Mouse (Mus musculus): ENCODE data around the gene Fgfr2. TPM values are rescaled to one million over a fixed set of nuclear protein-coding genes. Genes with fewer than 3 reads are reported as not detected.

The Fgfr2 gene
- polyA plus RNA-seq, 1 experiment from 2014 or later: 24.9 TPM

DNA sequence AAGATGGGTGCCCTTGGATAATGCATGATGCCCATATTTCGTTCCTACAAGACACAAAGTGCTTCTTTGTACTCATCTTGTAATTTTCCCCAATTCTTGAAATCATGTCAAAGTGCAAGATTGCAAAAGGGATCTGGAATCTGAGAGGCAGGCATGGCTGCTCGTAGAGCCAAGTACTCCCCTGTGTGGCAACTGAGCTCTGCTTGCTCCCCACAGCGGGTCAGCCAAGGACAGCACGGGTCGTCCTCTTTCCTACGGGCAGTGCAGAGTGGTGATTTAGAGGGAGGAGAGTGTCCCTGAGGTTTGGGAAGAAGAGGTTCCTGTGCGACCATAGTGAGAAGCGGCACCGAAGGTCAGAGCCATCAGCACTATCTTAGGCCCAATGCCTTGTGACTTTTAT, 2748.8 kb downstream of the Fgfr2 start:
- 72% methylated on average over 9 of the region's 9 CpGs for WGBS (ENCODE audit: insufficient replicate concordance)
- Histone ChIP-seq H3K4me3 (ENCODE audit: low read depth, low read length) (no peak overlapping the region), H3K9me3 (replicated peaks; ENCODE audit: control insufficient read depth, low read length) (no peaks in the 10 kb centered on the region), H3K4me1 (ENCODE audit: control insufficient read depth, insufficient read depth, low read length) (no peaks in the 10 kb centered on the region), H3K9ac (ENCODE audit: low read depth, low read length) (no peak overlapping the region), H3K27ac (ENCODE audit: low read depth, low read length) (no peak overlapping the region), H3K36me3 (ENCODE audit: control insufficient read depth, insufficient read depth, low read length) (no peaks in the 10 kb centered on the region), H3K4me2 (no peak overlapping the region), H3K27me3 (ENCODE audit: control insufficient read depth, insufficient read depth, low read length) (no peaks in the 10 kb centered on the region)
- no peak for ATAC-seq (replicated peaks; ENCODE audit: insufficient number of reproducible peaks, low FRiP score, low TSS enrichment)

- peak overlapping the region; percentile 42 for H3K4me2 ChIP-seq
- WGBS (ENCODE audit: insufficient replicate concordance): 46% methylated on average over 24 of the region's 24 CpGs
- H3K4me3 ChIP-seq (ENCODE audit: low read depth, low read length): no peak overlapping the region
- no peak for ATAC-seq (replicated peaks; ENCODE audit: insufficient number of reproducible peaks, low FRiP score, low TSS enrichment)
- no peak overlapping the region for H3K27ac ChIP-seq (ENCODE audit: low read depth, low read length)
- H3K27me3 ChIP-seq (ENCODE audit: control insufficient read depth, insufficient read depth, low read length): no peaks in the 10 kb centered on the region
- no peaks in the 10 kb centered on the region for H3K4me1 ChIP-seq (ENCODE audit: control insufficient read depth, insufficient read depth, low read length)
- H3K36me3 ChIP-seq (ENCODE audit: control insufficient read depth, insufficient read depth, low read length): no peaks in the 10 kb centered on the region
- no peaks in the 10 kb centered on the region for H3K9me3 ChIP-seq (replicated peaks; ENCODE audit: control insufficient read depth, low read length)
- H3K9ac ChIP-seq (ENCODE audit: low read depth, low read length): peak overlapping the region; percentile 36; the same call in 1 of the 2 replicates
These were observed 2754.1 kb downstream of the Fgfr2 start for GRCm38 (mm10) chr7:130368827-130369641.

- ATAC-seq (replicated peaks; ENCODE audit: insufficient number of reproducible peaks, low FRiP score, low TSS enrichment): no peak
- Histone ChIP-seq H3K27ac (ENCODE audit: low read depth, low read length) (no peak overlapping the region), H3K9me3 (replicated peaks; ENCODE audit: control insufficient read depth, low read length) (no peaks in the 10 kb centered on the region), H3K4me1 (ENCODE audit: control insufficient read depth, insufficient read depth, low read length) (no peaks in the 10 kb centered on the region), H3K9ac (ENCODE audit: low read depth, low read length) (peak overlapping the region; percentile 36; the same call in 1 of the 2 replicates), H3K36me3 (ENCODE audit: control insufficient read depth, insufficient read depth, low read length) (no peaks in the 10 kb centered on the region), H3K27me3 (ENCODE audit: control insufficient read depth, insufficient read depth, low read length) (no peaks in the 10 kb centered on the region), H3K4me3 (ENCODE audit: low read depth, low read length) (no peak overlapping the region), H3K4me2 (peak overlapping the region; percentile 42)
- 38% methylated on average over 13 of the region's 13 CpGs for WGBS (ENCODE audit: insufficient replicate concordance)
These were observed 2754.9 kb downstream of the Fgfr2 start for GRCm38 (mm10) chr7:130368036-130368826.

GRCm38 (mm10) chr7:130367222-130368035, 2755.7 kb downstream of the Fgfr2 start:
- H3K27me3 ChIP-seq (ENCODE audit: control insufficient read depth, insufficient read depth, low read length): no peaks in the 10 kb centered on the region
- 44% methylated on average over 12 of the region's 12 CpGs for WGBS (ENCODE audit: insufficient replicate concordance)
- H3K9me3 ChIP-seq (replicated peaks; ENCODE audit: control insufficient read depth, low read length): no peaks in the 10 kb centered on the region
- ATAC-seq (replicated peaks; ENCODE audit: insufficient number of reproducible peaks, low FRiP score, low TSS enrichment): no peak
- no peaks in the 10 kb centered on the region for H3K4me1 ChIP-seq (ENCODE audit: control insufficient read depth, insufficient read depth, low read length)
- H3K9ac ChIP-seq (ENCODE audit: low read depth, low read length): no peak overlapping the region
- no peaks in the 10 kb centered on the region for H3K36me3 ChIP-seq (ENCODE audit: control insufficient read depth, insufficient read depth, low read length)
- H3K27ac ChIP-seq (ENCODE audit: low read depth, low read length): no peak overlapping the region
- no peak overlapping the region for H3K4me2 ChIP-seq
- H3K4me3 ChIP-seq (ENCODE audit: low read depth, low read length): no peak overlapping the region

GRCm38 (mm10) chr7:130365711-130366110, 2757.4 kb downstream of the Fgfr2 start:
- Histone ChIP-seq H3K27ac (ENCODE audit: low read depth, low read length) (no peak overlapping the region; the same call in 1 of the 2 replicates), H3K27me3 (ENCODE audit: control insufficient read depth, insufficient read depth, low read length) (no peaks in the 10 kb centered on the region), H3K4me1 (ENCODE audit: control insufficient read depth, insufficient read depth, low read length) (no peaks in the 10 kb centered on the region), H3K4me2 (no peak overlapping the region), H3K4me3 (ENCODE audit: low read depth, low read length) (no peak overlapping the region), H3K36me3 (ENCODE audit: control insufficient read depth, insufficient read depth, low read length) (no peaks in the 10 kb centered on the region), H3K9ac (ENCODE audit: low read depth, low read length) (no peak overlapping the region), H3K9me3 (replicated peaks; ENCODE audit: control insufficient read depth, low read length) (no peaks in the 10 kb centered on the region)
- ATAC-seq (replicated peaks; ENCODE audit: insufficient number of reproducible peaks, low FRiP score, low TSS enrichment): no peak
- WGBS (ENCODE audit: insufficient replicate concordance): 89% methylated on average over 10 of the region's 10 CpGs

DNA sequence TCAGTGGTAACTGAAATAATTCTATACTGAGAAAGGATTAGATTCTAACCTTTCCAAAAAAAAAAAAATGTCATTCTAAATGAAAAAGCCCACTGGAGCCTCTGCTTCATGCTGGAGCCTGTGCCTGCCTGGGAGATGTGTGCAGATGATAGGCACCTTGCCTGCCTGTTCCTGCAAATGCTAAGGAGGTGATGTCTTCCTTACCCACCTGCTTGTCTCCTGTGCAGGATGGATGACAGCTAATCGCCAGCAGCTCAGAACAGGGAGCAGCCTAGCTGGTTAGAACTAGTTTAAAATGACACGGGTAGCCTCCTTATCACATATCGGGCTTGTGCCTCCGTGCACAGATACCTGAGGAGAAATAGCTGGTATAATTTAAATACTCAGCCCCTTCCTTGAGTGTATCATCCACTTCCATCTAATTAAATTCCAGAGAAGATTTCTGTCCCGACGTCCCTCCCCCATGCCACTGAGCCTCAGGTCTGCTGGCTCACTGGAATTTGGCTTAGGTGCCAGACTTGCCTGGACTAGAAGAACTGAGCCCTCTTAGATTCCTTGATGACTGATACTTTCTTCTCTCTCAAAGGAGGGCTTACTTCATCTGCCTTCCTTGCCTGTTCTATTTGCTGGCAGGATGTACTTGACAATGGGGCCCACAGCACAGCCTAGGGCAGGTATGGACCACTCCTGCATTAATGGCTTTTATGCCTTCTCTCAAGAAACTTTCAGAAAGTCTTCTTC, 2782.6 kb downstream of the Fgfr2 start:
- Histone ChIP-seq H3K36me3 (ENCODE audit: control insufficient read depth, insufficient read depth, low read length) (no peaks in the 10 kb centered on the region), H3K4me3 (ENCODE audit: low read depth, low read length) (no peak overlapping the region), H3K4me2 (no peak overlapping the region), H3K9me3 (replicated peaks; ENCODE audit: control insufficient read depth, low read length) (no peaks in the 10 kb centered on the region), H3K27me3 (ENCODE audit: control insufficient read depth, insufficient read depth, low read length) (no peaks in the 10 kb centered on the region), H3K4me1 (ENCODE audit: control insufficient read depth, insufficient read depth, low read length) (no peaks in the 10 kb centered on the region), H3K27ac (ENCODE audit: low read depth, low read length) (no peak overlapping the region), H3K9ac (ENCODE audit: low read depth, low read length) (no peak overlapping the region)
- WGBS (ENCODE audit: insufficient replicate concordance): 68% methylated on average over 6 of the region's 6 CpGs
- ATAC-seq (replicated peaks; ENCODE audit: insufficient number of reproducible peaks, low FRiP score, low TSS enrichment): no peak

DNA sequence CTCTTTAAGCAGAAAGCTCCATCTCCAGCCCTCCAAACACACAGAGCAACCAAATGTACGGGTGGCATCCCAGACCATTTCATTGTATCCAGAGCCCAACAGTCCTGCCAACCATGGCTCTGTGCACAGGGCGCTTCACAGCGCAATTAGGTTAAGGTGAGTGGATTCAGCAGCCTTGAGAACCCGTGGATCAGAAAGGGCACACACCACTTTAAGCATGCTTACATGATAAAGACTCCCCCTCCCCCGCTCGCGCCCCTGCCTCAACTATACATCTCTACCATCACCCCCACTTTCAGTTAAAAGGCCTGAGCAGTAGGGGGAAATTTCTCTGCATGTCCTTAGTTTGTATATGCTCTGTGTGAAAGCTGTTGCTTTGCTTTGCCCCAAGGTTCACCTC, 2785.5 kb downstream of the Fgfr2 start:
- Histone ChIP-seq H3K9me3 (replicated peaks; ENCODE audit: control insufficient read depth, low read length) (no peaks in the 10 kb centered on the region), H3K4me1 (ENCODE audit: control insufficient read depth, insufficient read depth, low read length) (no peaks in the 10 kb centered on the region), H3K4me3 (ENCODE audit: low read depth, low read length) (no peak overlapping the region), H3K27ac (ENCODE audit: low read depth, low read length) (no peak overlapping the region), H3K27me3 (ENCODE audit: control insufficient read depth, insufficient read depth, low read length) (no peaks in the 10 kb centered on the region), H3K9ac (ENCODE audit: low read depth, low read length) (no peak overlapping the region), H3K4me2 (no peak overlapping the region), H3K36me3 (ENCODE audit: control insufficient read depth, insufficient read depth, low read length) (no peaks in the 10 kb centered on the region)
- no peak for ATAC-seq (replicated peaks; ENCODE audit: insufficient number of reproducible peaks, low FRiP score, low TSS enrichment)
- WGBS (ENCODE audit: insufficient replicate concordance): 85% methylated on average over 7 of the region's 7 CpGs

Data from heart, embryonic 11.5 days (tissue).